Mouse (Mus musculus) spleen, adult 2 months (tissue): ENCODE results near the gene Gpr25.

Experiments used
- CTCF ChIP-seq: fragments of 200-500 bp; IDR thresholded peaks from 2 replicates; pipeline ENCODE4 v1.5.1; 2011; ENCODE audit warnings: mild to moderate bottlenecking, inconsistent platforms; ENCODE audit not compliant: insufficient read depth, insufficient read length, insufficient replicate concordance; ENCODE audit errors: extremely low read depth
- POLR2A ChIP-seq: fragments of 200-500 bp; IDR thresholded peaks from 2 replicates; pipeline ENCODE4 v1.6.1; 2011; ENCODE audit warnings: low read depth, low read length, inconsistent platforms

DNA sequence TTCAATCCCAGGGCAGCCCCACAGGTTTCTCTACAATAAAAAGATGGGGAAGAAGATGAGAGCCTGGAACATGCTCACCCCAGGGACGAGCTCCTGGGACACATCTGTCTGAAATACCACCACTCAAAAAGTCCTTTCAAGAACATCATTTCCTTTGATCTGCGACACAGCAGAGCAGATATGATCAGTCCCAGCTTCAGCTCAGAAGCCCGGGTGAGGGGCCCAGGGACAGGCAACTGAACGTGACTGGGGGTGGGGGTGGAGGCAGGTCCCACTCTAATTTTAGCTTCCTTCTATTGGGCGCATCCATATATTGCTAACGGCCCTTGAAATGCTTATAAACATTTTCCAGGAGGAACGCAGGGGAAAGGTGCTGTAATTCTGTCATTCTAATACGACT, 5.0 kb downstream of the Gpr25 start:
- no peak for TF ChIP-seq CTCF
- no peak for TF ChIP-seq POLR2A
